Mouse (Mus musculus) spleen, adult 18-20 months (tissue): ENCODE results near the gene Zfp366.

Experiments
- DNase-seq, 2 experiments: peaks; one replicate each; pipeline ENCODE4 v3.0.0; 2022; ENCODE audit warnings: mixed read lengths in 2 of 2

Gene Zfp366

DNA sequence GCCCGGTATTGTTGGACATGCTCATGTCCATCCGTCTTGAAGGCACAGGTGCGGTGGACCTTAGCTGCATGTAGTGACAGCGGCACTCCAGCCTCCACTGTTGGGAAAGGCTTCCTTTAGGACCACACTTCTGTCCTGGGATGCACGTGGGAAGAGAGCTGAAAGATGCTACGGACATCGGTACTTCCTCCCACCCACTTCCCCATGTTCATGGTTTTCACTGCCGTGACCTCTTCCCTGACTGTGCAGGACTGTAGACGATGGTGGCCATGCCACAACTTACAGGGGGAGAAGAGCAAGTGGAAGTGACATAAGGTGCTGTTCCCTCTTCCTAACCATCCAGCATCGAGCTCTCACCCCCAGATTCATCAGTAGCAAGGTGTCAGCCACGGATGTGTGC, 2.8 kb downstream of the Zfp366 start:
- no peak for DNase-seq

DNA sequence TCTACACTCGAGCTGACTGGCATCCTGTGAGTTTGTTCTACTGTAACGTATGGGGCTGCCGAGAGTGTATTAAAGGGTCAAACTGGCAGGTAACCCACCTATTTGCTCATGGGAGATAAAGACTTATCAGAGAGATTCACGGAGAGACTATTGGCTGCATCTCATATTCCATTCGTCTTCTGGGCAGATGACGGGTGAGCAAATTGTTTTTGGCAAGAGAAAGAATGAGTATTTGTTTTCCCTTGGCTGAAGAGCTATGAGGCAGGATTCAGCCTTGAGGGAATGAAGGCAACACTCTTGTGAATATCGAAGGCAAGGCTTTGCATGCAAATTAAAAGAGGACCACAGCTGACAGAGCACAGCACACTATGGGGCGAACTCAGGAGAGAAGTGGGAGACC, 4.0 kb downstream of the Zfp366 start:
- no peak for DNase-seq

DNA sequence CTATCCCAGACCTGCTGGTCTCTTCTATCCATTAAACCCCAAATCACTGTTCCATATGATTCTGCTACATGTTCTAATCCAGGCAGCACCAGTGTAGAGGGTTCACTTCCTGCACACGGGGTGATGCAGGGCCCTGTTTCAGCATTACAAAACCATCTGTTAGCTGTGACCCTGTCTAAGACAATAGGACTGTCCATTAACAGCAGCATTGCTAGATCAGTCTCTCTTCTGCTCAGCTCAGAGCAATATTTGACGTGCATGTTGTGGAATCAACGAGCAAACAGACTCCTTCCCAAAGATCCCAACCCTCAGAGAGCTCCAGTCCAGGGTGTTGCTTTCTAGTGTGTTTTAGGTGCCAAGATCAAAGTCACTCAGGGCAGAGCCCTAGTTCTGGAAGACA, 5.0 kb downstream of the Zfp366 start:
- no peak for DNase-seq

DNA sequence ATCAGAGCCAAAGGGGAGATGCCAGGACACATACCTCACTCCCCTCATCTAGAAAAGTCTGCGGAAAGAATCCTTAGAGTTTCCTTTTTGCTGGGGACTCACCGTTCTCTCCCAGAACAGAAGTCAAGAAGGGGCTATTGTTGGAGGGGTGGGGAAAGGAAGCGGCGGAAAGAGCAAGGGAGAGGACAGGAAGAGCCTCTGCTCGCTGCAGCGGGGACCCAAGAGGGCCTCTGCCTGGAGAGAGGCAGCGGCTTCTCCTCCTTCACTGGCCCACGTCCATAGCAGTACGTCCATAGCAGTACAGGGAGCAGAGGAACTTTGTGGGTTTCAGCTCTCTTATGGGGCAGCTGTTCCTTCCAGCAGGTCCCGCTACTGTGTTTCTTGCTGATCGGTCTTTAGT, 5.8 kb downstream of the Zfp366 start:
- DNase-seq, result no peak

DNA sequence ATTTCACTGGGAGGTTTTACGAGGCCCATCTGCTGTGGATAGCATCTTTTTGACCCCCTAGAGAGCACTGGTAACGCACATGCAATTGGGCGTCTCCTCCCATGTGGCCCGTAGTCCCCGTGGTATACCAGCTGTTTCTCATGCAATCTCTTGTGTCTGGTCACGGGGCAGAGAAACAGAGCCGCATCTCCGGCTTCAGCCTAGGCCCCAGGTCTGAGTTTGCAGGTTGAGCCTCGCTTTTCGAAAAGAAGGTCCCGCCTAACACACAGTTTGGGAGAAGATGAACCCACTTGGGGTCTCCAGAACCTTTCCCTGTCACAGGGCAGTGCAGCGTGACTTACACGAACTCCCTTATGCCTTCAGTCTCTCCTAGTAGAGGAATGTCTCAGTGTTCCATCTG, 6.4 kb downstream of the Zfp366 start:
- DNase-seq, result no peak

DNA sequence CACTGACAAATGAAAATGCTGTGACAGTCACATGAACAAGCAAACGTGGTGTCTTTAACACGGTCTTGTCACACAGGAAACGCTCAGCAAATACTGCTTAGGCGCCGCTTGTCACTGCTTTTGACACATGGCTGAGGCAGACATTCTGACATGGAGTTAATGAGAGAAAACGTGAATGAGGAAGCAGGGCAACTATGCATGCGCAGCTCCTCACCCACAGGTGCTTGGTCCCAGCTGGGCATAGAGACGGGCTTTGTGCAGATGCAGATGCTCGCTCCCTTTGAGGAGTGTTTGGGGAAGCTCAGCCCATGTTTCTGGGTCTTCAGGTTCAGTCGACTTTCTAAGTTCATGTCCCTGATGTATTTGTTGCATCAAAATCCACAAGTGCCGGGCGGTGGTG, 11.7 kb downstream of the Zfp366 start:
- no peak for DNase-seq

DNA sequence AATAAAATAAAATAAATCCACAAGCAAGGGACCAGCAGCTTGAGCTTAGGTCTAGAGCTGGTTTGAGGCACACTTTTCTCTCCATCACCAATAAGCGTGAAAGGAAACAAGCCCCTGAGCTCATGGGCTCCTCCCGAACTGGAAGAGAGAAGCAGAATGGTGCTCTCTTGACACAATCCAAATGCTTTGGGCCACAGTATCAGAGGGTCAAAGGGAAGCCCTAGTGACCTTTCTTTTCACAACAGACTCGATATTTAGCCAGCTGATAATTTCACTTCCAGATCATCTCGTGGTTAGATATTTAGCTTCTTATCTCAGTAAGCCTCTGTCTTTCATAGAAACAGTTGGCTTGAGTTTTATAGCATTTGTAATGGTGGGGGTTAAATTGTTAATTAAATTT, 12.2 kb downstream of the Zfp366 start:
- DNase-seq, result no peak

DNA sequence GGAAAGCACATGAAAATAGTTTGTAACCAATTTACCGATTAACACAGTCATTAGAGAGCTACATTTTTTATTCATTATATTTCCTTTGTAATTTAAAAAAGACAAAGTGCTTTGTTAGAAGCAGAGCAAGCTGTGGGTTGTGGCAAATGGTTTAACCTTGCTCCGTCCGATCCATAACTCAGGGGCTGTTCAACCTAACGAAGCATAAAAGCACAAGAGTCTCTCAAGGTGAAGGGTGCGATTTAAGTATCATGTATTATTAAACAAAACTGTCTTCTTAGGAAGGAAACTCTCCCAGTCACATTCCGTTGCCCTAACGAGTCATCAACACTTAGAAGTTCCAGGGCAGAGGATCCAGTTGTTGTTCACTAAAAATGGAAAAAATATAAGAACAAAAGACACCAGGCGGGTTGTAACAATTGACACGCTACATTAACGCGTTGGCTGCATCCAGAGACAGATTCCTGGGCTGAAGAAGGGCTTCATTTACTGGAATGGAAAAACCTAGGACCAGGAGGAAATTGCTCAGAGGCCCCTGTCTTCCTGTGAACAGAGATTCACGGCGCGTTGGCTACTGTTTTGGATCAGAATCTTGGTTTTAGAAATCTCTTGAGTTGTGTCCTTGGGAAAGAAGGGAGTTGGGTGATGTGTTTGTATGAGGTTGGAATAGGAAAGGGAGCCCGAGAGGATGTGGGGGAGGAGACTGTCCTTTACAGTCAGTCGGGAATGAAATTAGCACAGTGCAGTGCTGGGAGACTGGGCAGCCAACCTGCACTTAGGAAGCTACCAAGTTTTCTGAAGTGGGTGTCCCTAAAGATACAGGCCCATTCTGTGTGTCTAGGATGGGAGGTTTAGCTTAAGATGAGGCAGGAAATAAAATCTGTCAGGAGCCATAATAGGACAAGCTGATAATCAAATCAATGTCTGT, 17.3 kb downstream of the Zfp366 start:
- DNase-seq, result no peak

DNA sequence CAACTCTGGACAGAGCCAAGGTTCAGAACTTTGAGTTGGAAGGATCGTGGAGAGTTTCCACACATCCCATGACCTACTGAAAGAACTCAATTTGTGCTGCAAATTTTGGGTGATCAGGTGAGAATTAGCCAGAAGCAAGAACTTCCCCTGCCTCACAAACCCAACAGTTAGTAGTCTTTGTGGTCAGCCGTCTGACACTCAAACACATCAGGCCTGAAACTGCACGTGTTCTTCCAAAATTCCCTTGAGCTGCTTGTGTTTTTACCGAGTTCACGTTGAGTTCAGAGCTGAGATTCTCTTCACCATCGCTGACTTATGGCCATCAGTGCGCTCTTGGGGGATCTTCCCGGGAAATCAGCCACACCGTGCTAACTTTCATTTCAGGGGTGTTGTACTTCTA, 22.6 kb downstream of the Zfp366 start:
- DNase-seq, result no peak

DNA sequence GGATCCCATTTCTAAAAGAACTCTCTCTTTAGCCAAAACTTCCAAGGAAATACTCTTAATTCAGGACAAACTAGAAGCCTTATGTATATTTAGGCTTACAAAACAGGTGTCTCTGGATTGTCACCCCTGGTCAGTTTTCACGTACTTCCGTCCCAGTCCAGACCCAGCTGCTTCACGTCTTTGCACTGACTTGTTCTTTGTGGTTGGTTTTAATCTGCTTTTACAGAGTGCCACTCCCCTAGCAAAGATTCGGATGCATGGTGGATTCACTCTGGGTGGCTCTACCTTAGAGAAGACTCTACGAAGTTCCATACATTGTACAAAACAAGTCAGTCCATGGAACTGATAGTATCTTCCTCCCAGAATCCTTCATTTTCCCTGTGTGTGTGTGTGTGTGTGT, 25.2 kb downstream of the Zfp366 start:
- no peak for DNase-seq

DNA sequence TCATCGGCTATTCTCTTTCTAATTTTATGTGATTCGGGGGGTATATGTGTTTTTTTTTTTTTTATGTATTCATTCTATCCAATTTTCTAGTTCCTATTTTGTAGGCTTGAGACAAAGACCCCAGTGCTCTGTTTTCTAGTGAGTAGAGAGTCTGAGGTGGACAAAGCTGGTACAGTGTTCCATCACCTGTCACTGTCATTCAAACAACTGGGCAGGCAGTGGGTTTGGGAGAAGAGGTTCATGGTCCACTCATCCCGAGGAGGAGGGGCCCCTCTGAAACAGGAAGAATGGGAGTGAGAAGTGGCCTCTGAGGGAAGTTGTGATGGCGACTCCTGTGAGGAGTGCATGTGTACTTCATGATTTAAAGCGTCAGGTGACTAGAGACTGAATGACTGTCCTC, 26.2 kb downstream of the Zfp366 start:
- no peak for DNase-seq

DNA sequence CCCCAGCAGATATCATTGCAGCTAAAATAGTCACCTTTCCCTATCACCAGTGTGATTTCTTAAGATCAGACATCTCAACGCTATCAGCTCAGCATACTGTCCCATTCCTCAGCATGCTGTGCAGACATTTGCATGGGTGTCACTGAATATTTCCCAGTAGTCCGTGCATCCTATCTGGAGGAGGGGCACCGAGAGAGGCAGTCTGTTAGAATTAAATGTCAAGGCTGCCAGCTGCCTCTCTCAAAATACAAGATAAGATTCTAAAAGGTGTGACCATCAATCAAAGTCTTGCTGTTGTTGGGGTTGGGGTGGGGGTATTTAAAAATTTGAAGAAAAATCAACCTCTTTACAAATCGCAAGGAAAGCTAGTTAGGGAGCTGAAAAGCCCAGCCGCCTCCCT, 28.4 kb downstream of the Zfp366 start:
- no peak for DNase-seq

DNA sequence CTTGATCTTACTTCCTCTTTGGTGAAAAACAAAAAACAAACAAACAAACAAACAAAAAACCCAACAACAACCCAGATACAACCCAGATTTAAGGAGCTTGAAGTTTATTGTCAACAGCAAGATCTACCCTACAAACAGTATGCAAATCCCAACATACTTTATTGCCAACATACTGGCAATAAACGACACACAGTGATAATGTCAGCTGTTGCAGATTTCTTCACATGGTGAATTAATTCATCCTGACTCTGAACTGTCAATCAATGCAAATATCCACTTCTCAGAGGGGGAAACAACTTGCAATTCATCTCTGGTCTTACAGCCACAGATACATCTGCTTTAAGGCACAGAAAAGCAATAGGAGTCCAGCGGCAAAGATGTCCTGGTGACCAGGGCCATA, 31.4 kb downstream of the Zfp366 start:
- DNase-seq, result no peak

DNA sequence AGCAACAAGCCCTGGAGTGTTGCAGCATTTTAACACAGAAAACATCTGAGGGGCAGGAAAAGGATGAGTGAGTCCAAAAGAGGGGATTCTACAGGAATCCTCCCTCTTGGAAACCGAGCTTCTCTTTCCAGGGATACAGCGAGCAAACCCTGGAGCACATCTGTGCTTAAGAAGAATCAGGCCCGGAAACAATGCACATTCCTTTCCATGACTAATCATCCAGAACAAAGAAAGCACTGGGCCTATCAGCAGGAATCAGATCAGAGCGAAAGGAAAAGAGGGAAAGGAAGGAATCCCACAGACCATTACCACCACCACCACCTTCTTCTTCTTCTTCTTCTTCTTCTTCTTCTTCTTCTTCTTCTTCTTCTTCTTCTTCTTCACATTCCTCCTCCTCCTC, 33.4 kb downstream of the Zfp366 start:
- no peak for DNase-seq

DNA sequence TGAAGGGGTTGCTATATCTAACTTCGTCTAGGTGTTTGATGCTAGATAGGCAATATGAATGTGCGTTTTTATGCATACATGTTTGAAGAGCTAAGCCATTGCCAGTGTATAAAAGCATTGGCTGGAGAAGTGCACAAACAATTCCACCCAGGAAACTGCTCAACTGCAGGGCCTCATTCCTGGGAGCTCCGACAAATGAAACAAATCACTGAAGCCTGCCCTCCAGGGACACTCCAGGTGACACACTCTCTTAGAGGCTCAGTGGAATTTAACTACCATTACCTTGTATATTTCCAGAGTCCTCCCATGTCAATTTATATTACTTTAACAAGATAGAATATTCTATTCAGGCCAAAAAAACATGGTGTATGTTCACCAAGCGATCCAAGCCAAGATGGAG, 35.0 kb downstream of the Zfp366 start:
- no peak for DNase-seq

DNA sequence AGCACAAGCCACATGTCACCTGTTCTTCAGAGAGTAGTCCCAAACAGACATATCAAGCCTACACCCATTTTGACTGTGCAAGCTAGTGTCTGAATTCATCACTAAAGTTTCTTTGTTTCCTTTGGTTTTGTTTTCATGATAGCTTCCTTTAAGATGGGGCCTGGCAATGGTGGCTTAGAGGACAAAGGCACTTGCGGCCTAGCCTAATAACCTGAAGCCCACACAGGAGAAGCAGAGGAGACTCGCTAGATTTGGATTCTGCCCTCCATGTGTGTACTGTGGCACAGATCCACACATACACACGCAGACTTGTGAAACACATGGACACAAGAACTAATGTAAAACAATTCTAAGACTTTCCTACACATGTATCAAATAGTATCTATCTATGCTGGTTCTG, 37.4 kb downstream of the Zfp366 start:
- DNase-seq, result no peak

DNA sequence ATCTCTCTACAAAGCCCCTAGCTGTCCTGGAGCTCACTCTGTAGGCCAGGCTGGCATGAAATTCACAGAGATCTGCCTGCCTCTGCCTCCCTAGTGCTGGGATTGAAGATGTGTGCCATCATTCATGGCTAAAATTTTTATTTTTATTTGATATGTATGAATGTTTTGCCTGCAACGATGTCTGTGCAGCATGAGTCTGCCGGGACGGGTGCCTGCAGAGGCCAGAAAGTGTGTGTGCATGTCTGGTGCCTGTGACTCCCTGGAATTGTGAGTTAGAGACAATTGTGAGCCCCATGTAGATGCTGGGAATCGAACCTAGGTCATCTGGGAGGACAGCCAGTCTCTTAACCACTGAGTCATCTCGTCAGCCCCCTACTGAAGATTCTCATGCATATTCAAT, 37.9 kb downstream of the Zfp366 start:
- no peak for DNase-seq

DNA sequence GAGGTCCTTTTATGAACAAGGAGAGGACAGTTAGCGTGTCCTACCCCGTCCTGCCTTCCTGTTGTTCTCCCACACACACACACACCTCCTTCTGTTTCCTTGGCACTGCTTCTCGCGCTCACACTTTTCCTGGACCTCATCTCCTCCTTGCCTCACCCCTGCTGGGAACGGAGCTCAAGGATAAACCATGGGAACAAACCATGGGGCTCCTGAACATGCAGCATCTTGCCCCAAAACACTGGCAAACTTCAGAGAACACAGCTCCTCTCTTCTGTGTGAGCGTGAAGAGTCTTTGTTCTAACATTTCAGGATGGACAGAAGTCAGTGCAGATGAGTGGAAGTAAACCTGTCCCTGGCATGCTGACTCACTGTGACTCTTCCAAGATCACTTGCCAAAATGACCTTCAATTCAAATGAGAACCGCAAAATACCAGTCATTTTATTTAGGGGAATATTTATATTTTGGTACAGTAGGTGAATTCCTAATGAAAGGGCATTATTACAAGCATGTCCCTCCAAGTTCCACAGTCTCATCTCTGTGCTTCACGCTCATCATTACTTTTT, 38.8 kb downstream of the Zfp366 start:
- DNase-seq, result no peak

DNA sequence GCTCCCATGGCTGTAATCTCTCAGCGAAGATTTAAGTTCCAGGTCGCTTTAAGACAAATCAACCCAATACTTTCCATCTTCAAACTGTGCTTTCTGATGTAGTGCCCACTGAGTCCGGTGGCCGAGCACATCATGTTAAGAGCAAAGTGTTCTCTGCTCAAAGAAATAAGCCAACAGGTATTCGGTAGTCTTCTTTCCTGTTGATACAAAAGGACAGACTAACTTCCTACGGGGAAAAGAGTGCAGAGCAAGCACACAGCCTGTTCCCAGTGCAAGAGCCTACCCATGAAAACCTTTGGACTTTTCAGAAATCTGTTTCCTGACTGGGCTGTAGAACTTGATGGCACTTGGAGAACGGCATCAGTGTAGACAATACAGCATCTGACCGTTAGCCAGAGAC, 39.3 kb downstream of the Zfp366 start:
- DNase-seq, result no peak

DNA sequence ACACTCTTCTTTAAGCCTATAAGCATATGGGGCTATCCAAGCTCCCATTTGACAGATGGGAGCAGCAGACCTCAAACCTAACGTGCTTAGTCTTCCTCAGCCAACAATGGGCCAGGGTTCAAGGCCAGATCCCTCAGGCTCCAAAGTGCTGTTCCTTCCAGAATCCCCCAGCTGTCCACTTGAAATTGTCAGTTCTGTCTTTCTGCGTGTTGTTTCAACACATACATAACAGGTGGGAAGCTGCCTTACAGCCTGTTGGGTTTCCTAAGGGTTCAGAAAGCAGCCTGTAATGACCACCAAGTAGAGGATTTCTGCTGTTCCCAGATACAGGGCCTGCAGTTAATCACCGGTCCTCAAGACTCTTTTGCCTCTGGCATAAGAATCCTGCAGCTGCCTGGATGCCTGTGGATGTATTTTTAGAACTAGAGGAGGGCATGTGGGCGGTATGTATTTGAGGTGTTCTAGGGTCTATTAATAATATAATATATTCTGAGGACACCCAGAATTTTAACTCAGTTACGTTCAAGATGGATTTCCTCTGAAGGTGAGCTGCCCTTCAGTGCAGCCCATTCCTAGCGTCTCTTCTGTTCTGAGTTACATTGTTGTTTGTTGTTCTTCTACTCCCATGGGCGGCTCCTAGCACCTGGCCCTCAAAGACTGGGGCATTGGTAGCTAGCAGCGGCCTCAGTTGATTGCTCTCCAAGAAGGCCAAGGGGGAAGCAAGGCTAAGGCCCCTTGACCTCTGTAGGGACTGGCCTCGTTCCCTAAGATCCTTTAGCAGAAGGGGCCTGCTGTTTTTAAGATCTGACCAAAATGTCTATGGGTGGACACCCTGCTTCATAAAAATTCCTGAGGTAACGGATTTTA, 41.0 kb downstream of the Zfp366 start:
- DNase-seq, result no peak

DNA sequence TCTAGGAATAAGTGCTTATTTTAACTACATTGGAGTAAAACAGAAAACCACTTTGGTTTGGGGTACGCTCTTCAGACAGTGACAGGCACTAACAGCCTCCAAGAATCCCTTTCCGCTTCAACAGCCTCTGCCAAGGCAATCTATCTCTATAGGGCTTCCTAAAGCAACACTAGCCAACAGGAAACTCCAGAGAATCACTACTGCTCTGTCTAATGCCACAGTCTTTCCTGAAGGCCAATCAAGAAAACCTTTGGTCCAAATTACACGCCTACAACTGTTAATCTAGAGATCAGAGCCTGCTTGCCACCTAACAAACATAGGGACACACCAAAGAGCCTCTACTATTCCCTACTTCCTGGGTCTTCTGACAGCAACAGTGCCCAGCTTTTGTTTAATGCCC, 42.2 kb downstream of the Zfp366 start:
- DNase-seq, result no peak

DNA sequence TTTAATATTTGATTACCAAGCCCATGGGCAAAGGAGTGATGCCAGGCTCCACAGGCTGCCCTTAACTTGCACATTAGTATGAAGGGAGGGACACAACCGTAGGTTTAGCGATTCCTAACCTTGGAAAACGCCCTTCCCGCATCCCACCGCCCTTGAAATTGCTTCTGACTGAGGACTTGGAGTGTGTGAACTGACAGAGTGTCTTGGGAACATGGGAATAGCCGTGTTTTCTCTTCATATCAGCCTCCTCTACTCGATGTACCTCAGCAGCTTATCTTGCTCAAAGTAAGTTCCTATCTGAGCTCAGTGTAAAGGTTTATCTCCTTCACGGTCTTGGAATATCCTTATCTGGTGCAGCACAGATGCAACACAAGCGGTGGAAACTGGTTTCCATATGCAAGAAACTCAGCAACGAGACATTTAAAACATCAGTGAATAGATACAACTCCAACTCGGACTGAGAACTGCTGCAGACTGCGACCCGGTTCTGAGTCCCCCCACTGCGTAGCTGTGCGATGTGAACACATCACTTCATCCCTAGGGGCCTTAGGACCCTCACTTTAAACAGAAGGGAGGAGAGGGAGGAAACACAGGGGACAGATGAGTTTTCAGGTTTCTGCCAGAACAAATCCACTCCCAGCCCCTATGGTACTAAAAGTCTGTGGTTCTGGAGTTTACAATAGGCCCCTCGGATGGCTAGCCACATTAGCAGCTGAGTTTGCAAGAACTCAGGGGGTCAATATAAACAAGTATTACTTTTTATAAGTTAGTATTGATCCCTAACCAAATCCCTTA, 43.0 kb downstream of the Zfp366 start:
- no peak for DNase-seq
